Mouse (Mus musculus) induced T-regulatory cell, adult 2 months (primary cell): ENCODE data around the gene Upk3a.

ENCODE experiments used
- DNase-seq: peaks from one replicate; pipeline ENCODE4 v3.0.0-alpha.2; 2012; ENCODE audit warnings: low read depth

Gene Upk3a

DNA sequence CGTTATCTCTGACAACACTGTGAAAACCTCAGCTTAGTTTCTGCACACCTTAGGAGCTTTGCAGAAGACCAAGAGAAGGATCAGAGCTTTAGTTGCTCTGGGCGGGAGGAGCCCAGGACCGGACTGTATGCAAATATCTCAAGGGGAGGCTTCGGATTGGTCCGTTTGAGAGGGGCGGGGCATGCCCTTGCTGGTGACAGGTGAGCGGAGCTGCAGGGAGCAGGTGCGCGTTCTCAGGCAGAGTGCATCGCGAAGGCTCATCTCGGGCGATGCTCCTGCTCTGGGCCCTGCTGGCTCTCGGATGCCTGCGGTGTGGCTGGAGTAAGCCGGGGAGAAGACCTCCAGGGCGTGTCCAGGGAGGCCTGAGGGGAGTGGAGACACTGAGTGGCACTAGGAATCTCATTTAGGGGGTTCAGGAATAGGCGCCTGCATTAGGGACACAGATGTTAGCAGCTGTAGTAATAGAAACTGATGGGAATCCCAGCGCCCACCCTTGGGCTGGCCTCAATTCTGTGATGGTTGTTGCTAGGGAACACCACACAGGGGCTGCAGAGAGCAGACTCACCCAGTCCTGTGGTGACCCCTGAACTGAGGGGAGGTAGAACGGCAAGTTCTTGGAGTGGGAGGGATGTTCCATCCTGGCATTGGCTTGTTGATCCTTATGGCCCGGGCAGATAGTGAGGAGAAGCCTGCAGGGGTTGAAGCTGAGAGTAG, at the start of gene Upk3a:
Gene Upk3a (plus strand): TSS at position 191 of the 714 bp plus-strand sequence.
- DNase-seq, result peak; percentile 44

DNA sequence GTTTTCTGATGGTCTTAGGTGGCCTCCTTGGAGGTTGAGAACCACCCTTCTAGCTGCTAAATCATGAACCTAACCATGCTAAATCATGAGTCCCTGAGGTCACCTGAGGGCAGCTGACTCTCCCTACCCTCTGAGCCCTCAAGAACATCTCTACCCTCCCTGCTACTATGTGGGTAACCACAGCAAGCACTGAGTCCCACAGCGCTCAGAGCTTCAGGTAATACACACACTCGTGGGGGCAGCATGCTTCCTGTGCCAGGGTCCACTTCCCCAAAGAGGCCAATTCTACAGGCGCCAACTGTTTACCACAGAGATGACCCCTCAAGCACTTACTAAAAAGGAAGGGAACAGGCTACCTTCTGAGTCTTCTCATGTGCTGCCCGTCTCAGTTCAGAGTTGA, 48.4 kb upstream of the Upk3a start:
- no peak for DNase-seq

DNA sequence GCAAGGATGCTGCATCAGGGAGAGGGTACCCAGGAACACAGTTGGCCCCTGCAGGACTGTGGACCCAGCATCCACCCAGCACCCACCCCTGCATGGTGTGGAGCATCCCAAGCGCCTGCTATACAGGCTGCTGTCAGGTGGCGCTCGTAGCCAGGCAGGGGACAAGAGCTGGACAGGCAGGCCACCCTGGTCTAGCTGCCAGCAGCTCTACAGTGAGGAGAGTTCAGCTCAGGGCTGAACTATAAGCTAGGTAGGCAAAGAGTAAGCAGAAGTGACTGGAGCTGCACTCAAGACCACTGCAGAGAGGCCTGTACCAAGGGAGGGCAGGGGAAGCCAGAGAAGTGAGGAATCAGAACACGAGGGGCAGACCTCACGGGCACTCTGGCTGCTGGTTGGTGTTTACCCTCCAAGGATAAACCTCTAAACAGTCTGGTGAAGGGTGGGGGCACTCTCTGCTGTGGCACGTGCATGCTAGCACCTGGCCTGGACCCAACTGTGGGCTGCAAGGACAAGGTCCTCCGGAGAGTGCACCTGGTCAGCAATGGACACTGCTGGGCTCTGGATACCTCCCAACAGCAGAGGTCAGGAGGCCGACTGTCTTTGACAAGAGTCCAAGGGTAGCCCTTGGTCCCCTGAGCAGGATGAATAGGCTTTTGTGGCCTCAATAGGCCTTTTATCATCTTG, 43.9 kb upstream of the Upk3a start:
- no peak for DNase-seq

DNA sequence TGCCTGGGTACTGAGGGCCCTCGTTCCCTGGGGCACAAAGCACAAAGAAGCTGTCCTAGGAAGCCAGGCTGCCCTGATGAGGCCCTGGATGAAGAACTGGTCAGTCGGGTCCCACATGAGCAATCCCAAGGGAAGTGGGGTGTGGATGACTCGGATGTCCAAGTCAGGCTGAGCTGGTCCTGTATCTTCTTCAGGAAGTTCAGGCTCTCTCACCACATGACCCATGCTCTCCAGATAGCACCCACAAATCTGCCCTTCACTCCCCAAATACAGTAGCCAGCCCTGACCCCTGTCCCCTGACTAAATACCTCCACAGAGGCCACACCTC, 43.4 kb upstream of the Upk3a start:
- no peak for DNase-seq

DNA sequence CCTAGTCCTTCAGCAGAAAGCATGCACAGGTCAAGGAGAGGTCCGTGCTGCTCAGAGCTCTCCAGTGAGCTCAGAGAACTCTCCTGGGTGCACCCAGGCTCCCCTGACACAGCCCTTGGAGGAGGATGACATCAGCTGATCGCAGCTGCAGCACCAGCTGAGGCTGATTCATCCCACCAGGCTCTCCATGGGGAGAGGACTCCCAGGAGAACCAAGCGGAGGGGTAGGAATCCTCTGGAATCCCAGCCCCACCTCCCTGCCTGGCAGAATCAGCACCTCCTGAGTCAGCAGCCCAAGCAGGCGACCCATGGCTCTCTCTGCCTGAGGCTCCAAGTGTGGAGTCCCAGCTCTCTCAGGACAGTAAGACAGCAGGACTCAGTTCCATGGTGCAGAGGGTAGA, 41.2 kb upstream of the Upk3a start:
- DNase-seq, result no peak

DNA sequence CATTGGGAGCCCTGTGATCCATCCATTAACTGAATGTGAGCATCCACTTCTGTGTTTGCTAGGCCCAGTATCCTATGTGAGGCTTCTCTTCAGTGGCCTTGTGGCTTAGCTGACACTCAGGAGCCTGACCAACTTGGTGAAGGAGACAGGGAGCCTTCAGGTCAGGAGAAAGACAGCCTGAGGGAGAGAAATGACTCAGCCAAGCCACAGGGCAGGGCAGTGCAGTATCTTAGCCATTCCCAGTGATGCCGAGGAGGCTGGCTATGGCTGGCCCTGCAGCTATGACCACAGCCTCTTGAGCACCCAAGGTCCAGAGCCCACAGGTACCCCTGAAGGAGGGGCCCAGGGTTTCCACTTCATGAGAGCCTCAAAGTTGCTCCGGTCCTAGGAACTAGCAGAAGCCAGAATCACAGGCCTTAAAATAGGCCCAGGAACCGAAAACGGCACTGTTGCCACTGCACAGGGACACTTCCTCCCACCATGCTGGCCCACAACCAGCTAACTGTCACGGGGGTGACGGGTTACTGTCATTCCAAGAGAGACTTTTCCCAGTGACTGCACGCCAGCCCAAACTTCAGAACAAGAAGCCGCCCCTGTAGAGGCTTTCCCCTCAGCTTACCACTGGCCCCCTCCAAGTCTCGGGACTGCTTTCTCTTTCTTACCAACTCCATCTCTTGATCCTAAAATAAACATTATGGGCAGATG, 35.2 kb upstream of the Upk3a start:
- no peak for DNase-seq

DNA sequence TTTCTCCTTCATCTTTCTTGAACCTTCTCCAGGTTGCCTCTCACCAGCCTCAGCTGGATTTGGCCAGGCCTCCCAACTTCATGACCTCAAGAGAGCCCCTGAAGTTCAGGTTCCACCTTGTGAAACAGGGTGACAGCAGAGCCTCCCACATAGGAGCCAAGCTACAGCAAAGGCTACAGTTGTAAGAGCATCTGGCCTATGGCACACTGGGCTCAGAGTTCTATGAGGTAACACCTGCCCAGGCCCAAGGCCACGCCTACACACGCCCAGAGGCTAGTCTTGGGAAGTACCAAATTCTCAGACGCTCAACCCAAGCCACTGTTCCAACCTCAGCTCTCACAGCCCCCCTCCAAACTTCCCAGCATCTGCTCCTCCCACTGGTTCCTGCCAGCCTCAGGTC, 34.1 kb upstream of the Upk3a start:
- no peak for DNase-seq

DNA sequence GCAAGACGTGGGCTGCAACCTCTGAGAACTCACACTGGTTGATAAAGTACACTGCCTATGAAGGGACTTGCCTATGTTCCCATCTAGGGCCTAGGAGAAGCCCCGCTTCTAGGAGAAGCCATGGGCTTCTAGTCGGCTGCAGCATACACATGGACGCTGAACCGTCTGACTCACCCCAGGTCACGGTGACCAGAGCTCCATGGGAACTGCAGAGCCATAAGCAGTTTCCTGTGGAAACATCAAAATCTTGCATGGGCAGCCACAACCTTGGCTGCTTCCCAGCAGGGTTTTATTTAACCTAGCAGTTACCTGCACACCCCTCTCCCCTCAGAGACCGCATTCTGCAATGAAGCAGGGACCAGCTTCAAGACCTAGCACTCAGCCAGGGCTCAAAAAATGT, 33.2 kb upstream of the Upk3a start:
- DNase-seq, result no peak

DNA sequence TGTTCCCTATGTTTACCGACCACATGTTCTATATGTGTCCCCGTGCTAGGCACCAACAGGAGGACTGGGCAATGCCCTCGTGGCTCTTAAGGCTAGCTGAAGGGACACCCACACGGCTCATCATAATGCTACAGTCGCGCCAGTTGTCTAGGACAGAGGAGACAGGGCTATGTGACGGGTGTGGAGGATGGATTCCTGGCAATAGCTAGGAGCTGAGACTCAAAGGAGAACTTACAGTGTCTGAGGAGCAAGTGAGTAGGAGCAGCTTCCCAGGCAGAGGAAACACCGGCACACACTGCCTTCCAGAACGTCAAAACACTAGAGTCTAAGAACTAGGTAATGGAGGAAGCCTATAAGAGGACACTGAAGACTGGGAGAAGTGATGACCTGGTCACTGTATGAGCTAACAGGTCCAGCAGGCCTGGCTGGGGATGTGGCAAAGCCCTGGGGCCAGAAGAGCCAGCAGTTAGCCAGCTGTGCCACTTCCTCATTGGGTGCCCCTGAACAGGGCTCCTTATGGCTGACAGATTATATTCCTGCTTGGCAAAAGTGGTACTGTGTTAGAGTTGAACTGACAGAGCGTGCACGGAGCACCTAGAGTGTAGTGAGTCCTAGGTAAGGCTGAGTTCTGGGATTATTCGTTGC, 31.3 kb upstream of the Upk3a start:
- DNase-seq, result no peak

DNA sequence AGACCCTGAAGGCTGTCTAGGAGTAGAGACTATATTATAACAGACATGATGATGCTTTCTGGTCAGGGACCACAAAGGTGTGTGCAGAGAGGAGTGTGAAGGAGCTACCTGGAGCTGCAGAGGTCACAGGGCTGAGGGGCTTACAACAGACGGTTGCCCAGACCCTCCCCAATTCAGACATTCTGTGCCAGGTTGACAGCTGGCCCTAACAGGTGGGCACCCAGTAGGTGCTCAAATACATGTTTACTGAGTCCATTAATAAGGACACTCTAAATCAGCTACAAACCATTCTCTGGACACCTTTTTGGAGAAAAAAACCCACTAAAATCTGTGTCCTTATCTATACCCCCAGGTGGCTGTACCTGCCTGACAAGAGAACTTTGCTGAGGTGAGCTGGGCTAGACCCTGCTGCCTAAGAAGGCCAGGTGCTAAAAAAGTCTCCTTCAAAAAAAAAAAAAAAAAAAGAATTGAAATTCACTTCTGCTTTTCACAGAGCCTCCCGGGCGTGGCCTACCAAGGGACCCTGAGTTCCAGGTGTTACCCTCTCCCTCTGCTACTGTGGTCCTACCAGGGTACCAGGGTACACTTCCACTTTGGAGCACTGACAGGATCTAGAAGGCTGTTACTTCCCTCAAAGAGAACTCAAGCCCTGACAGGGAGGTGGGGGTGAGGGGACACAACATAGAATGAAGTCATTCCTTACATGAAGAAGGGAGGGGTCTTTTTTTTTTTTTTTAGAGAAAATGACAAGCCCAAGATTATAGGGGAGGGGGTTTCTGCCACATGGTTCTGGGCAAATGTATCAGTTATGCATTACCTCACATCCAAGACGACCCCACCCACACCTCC, 30.5 kb upstream of the Upk3a start:
- no peak for DNase-seq

DNA sequence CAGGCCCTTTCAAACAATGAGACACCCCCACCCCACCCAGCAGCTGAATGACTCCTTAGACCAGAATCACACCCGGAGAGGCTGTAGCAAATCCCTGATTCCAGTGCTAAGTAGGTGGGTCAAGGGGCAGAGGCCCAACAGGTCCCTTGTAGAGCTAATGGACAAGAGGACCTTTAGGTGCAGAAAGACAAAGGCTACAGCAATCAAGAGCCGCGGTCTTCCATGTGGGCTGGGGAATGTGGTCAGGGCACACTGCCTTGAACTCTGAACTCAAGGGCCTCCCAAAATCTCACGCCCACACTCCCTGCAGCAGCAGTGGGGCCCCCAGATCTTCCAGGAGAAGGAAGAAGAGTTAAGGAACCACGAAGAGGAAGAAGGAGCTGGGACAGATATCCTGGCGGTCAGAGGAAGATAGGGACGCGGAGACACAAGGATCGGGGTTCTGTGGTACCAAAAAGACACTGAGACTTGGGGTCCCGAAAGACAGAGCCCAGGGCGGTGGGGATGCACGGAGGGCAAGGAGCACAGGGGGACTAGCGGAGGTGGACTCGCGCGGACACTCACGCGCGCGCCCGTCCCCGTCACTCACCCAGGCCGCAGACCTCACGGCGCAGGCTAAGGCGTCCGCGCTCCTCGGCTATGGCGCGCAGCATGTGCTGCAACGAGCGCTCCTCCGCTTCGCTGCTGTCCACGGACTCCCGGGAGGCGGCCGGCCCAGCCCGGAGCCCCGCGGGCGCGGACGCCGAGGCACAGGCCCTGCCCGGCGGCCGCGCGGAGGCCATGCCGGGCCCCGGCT, 29.7 kb upstream of the Upk3a start:
- no peak for DNase-seq

DNA sequence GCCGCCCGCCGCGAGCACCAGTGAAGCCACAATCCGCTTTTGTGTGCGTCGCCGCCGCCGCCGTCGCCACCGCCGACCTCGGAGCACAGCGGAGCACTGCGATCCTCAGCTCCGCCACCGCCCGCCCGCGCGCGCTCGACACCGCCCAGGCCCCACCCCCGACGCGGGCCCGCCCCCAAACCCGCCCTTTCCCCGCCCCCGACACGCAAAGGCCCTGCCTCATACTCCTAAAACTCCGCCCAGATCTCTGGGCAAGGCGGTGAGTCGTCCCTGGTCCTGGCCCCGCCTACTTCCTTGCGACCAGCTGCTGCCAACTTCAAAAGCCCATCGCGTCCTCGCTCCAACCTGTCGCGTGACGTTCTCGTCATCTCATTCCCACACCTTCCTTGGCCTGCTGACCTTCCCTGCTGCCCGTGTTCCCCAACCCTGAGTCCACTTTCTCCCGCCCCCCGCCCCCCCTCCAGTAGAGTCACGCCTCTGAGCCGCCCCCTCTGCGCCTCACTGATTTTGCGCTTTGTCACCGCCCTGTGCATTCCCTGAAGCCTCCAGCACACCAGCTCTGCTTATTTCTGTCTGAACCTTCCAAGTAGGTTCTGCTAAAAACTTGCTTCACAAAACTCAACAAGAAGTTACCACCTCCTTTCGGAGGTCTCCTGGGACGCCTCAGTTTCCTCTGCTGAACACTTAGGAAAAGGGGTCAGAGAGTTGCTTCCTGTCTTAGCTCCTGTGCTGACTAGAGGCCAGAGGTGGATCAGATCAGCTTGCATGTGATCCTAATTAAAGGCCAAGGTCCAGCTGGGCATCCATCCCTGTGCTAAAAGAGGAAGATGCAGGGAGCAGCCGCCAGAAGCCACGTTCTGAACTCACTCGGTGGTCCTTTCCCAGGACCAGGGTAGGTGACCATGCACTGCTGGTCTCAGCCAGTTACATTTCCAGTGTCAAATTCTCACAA, 28.8 kb upstream of the Upk3a start, which contains the start of gene 5031439G07Rik:
Gene 5031439G07Rik (minus strand): TSS at position 678 of the 952 bp plus-strand sequence.
- peak; percentile 96 for DNase-seq

DNA sequence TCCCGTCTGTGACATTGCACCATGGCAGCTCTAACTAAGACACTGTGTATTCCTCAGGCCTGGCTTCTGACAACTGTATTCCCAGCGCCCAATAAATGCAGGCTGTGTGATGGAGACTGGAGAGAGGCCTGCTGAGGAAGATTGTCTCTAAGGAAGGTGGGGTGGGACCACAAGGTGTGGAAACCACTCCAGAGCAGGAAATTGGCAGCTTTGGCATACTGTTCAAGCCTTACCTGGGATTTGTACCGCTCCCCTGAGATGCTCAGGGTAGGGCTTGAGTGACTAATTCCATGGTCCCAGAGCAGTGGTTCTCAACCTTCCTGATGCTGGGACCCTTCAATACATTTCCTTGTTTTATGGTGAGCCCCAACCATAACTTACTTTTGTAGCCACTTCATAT, 27.8 kb upstream of the Upk3a start:
- DNase-seq, result no peak

DNA sequence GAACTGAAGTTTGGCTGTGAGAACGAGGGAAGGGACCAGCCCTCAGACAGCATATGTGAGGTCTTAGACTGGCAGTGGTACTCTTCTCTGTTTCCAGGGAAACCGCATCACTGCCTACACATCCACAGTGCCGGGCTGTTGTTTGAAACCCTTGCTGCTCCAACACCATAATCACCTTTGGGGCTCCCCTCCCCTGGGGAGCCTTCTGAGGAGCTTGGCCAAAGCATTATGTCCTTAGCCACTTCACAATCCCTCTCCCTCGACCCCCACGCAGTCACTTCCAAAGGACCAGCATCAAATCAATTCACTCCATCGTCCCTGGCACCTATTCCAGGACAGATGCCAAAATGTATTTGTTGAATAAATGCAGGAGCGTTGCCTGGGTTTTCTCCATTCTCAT, 27.2 kb upstream of the Upk3a start:
- no peak for DNase-seq

DNA sequence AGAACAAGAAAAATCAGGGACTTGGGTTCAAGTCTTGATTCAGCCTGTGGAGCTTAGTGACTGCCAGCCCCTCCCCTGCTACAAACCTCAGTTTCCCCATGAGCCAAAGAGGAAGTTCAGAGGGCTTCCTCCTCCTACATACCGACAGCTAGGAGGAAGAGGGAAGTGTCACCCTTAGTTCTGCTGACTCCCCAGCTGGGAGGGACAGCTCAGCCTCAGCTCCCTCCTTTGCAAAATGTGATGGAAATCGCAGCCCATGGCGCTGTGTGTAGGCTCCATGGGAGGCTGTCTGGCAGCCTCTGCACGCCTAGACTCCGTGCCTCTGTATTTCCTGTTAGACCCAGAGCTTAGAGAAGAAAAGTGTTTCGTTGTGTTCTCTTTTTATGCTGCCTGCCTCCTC, 22.4 kb upstream of the Upk3a start:
- DNase-seq, result no peak

DNA sequence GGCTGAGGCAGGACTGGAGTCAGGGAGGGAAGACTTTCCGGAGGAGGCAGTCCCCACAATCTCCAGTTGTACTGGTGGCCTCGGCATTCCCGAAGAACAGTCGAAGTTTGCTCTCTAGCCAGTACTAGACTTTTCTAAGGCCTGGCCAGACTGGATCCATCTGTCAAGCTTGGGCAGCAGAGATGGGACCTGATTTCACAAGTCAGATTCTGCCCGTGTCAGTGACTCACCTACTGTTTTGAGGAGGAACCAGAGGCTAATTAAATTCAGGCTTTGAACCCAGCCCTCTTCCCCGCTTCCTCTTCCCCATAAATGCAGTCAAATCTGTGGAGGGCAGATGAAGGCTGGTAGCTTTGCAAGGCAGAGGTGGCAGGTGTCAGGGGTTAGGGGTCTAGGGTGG, 21.9 kb upstream of the Upk3a start:
- DNase-seq, result no peak

DNA sequence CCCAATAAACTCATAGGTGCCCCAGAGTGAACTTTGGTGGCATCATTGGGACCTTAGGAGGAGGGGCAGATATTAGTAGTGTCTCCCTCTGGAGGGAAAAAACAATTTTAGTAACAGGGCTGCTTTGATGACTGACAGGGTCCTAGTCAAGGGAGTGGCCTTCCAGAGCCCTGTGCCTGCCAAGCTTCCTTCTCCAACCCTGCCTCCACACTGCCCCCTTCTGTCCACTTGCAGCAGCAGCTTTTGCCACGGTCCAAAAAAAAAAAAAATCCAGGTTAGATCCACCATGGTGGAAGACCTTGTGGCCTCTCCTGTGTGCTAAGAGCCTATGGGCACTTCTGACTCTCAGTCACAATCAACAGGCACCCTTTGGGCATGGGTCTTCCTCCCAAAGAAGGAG, 21.0 kb upstream of the Upk3a start:
- DNase-seq, result peak; percentile 75

DNA sequence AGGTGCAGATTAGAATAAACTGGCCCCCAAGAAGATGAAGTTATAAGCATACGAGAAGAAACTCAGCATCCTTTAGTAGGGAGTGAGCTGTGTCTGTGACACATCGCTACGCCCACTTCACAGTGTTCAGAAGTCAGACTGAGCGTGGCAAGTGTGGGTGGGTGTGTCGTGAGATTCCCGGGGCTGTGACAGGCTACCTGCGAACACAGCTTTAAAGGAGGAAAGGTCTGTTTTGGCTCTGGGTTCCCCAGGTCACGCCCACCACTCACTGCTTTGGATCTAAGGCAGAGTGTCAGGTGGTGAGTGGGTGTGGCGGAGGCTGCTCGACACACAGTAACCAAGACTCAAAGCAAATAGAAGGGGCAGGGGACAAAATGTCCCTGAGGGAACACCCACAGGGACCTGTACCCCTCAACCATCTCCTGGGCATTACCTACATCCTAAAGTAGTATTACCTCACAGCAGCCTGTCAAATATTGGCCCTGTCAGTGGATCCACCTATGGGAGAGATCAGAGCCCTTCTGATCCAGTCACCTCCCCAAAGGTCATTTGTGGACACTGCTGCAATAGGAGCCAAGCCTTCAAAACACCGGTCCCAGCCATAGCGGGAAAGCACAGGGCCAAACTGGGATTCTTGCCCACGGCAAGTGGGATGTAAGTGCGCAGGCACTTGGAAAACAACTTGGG, 19.0 kb upstream of the Upk3a start:
- no peak for DNase-seq

DNA sequence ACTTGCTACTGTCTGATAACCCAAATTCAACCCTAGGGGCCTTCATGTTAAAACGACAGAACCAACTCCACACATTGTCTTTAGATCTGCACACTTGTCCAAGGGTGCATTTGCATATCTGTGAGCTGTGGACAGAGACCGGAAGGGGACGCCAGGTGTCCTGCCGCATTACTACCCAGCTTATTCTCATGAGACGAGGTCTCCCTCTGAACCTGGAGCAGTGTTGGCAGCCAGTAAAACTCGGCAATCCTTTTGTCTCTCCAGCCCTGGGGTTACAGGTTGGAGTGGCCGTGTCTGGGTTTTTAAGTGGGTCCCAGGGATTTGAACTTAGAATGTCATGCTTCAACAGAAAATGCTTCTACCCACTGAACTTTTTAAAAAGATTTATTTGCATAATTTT, 17.0 kb upstream of the Upk3a start:
- DNase-seq, result no peak
